Mouse (Mus musculus) lung, adult 2 months (tissue): Measurements from ENCODE around the gene Gpc1. TPM values are rescaled to one million over a fixed set of nuclear protein-coding genes. Genes with fewer than 3 reads are reported as not detected.
A peak's percentile ranks its signal among the peaks of the same experiment; 100 is the strongest.

Experiments
- DNase-seq: peaks from one replicate; pipeline ENCODE4 v3.0.0; 2022
- H3K4me1 ChIP-seq: fragments of 200-500 bp; 2 replicates; pipeline ENCODE4 v1.6.1; 2011; ENCODE audit warnings: low read length; ENCODE audit not compliant: control insufficient read depth, insufficient read depth
- H3K4me3 ChIP-seq: fragments of 200-500 bp; replicated peaks from 2 replicates; pipeline ENCODE3; 2011; ENCODE audit warnings: low read depth, mild to moderate bottlenecking, control low read depth, low read length; ENCODE audit errors: extremely low read depth
- CTCF ChIP-seq: fragments of 200-500 bp; IDR thresholded peaks from 2 replicates; pipeline ENCODE4 v1.5.1; 2011; ENCODE audit warnings: mild to moderate bottlenecking, low read length, control low read depth; ENCODE audit not compliant: insufficient read depth
- POLR2A ChIP-seq: fragments of 200-500 bp; IDR thresholded peaks from 2 replicates; pipeline ENCODE4 v1.6.1; 2011; ENCODE audit warnings: low read depth, mild to moderate bottlenecking, control low read depth, low read length, borderline replicate concordance; ENCODE audit errors: extremely low read depth
- WGBS: fragments of 180-500 bp; shearing (Covaris S2); methylation state at CpG from one replicate; pipeline ENCODE4 v1.1.7; 2018; 5-methylcytosine and 5-hydroxymethylcytosine counted together
- polyA plus RNA-seq: library from polyadenylated mRNA; depleted of rRNA; stranded (reverse); fragments of >200 nt; gene quantifications from 2 replicates; pipeline ENCODE4 v1.2.3, GENCODE M21; 2012

The Gpc1 gene
- polyA plus RNA-seq, 1 experiment: 23.6 TPM

DNA sequence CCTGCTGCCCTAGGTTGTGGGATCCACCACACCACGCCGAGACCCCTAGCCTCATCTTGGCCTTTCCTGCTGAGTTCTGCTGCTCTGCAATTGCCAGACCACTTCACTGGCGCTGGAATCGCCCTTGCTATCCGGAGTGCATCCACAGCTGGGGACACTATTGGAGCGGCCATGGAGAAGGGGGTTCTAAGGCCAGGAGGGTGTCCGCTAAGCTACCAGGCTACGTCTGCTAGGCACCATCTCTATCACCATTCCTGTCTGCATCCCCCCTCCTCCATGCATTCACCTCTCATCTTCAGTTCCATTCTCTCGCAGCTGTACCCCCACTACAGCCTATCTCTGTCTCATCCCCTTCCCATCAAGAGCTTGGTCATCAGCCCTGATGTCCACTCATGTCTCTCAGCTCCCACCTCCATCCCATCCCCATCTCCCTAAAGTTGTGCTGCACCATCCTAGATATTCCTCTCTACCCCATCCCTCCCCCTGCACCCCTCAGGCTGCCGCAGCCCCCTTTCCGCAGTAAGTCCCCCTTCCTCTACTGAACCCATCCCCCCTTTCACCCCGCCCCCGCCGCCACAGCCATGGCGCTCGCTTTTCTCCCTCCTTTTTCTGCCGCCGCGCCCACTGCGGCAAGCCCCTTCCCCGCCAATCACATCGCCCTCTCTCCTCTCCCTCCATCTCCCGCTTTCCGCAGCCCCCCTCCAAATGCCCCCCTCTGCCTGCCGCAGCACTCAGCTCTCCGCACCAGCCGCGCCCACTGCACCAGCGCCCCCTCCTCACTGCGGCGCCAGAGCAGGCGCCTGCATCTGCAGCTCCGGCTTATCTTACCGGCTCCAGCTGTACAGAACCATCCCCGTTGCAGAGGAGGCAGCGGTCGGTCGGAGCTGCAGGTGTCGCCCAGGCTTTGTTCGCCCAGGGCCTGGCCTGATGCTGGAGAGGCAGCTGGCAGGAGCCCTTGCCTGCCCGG is 16.7 kb downstream of the Gpc1 start:
- 0 out of 2 replicates have a peak, but pooled peaks cover 2% of the 10 kb centered on the region for H3K4me1 ChIP-seq
- no peak overlapping the region for H3K4me3 ChIP-seq
- DNase-seq: no peak
- TF ChIP-seq POLR2A: no peak
- TF ChIP-seq CTCF: no peak
- WGBS: 23% methylated on average over 41 of the region's 41 CpGs

DNA sequence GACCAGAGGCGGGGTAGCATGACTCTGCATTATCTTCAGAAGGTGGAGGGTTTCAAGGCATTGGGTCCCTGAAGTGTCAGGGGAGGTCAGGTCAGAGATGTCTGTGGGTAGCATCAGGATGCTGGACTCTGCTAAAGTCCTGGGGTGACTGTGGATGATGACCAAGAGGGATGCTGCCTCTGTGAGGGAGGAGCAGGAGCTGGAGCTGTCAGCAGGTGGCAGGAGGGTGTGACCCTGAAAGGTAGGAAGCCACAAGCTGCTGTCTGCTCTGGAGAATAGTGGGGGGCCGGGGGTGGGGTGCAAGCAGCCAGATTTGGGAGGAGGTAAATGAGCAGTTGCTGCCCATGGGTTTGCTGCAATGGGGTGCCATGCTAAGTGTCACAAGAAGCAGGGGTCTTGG is 18.0 kb downstream of the Gpc1 start:
- 70% methylated on average over 2 of the region's 2 CpGs for WGBS
- no peak for DNase-seq
- Histone ChIP-seq H3K4me1 (0 out of 2 replicates have a peak, but pooled peaks cover 2% of the 10 kb centered on the region), H3K4me3 (no peak overlapping the region)
- TF ChIP-seq CTCF (0 out of 2 replicates have a peak, but pooled peaks have one; percentile 4), POLR2A (no peak)

DNA sequence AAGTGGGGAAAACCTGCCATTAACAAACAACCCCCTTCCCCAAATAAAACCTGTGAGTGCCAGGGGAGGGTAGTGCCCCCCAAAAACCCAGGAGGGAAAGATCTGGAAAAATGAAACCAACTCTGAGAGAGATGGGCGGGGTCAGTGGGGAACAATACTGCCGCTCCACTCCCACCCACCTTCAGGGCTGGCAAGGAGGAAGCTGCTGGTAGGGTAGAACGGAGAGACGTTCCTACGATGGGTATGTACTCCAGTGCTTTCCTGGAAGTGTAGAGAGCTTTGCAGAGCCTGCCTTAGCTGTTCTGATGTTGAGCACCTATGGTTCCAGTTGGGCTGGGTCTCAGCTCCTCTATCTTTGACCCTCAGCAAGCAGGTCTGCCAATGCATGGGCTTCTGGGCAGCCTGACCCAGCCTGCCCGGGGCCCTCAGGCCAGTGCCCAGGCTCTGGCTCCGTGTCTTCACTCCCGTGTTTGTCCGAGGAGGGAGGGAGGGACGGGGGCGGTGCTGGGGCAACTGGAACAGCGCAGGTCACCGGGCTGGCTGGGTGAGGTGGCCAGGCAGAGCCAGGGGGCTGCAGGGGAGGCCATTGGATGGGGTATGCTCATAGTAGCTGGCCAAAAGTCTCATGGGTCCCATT is 18.6 kb downstream of the Gpc1 start:
- Histone ChIP-seq H3K4me1 (0 out of 2 replicates have a peak, but pooled peaks cover 2% of the 10 kb centered on the region), H3K4me3 (peak overlapping the region; percentile 4)
- TF ChIP-seq POLR2A: no peak
- TF ChIP-seq CTCF: no peak
- no peak for DNase-seq
- WGBS: 45% methylated on average over 13 of the region's 13 CpGs

- 92% methylated on average over 2 of the region's 2 CpGs for WGBS
- DNase-seq: no peak
- TF ChIP-seq CTCF (no peak), POLR2A (no peak)
Observed at GRCm38 (mm10) chr1:92852450-92852849, 21.0 kb downstream of the Gpc1 start.

GRCm38 (mm10) chr1:92861503-92861902 is 30.1 kb downstream of the Gpc1 start:
- H3K4me3 ChIP-seq: no peak overlapping the region
- TF ChIP-seq CTCF (no peak), POLR2A (no peak)
- WGBS: 69% methylated on average over 6 of the region's 6 CpGs
- no peak for DNase-seq
- no peaks in the 10 kb centered on the region for H3K4me1 ChIP-seq

More at GRCm38 (mm10) chr1:92852450-92852849, 21.0 kb downstream of the Gpc1 start:
- Histone ChIP-seq H3K4me1 (0 out of 2 replicates have a peak, but pooled peaks cover 2% of the 10 kb centered on the region), H3K4me3 (no peak overlapping the region)

DNA sequence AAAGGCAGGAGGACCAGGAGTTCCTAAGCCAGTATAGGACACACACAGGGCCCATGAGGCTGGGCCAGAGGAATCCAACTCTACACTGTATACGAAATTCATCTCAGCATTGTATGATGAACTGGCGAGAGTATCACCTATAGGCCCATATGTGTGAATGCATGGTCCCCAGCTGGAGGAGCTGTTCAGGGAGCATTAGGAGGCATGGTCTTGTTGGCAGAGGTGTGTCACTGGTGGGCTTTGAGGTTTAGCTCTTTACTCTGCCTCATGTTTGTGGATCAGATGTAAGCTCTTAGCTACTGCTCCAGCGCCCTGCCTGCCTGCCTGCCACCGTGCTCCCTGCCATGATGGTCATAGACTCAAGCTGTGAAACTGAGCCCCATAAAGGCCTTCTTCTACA is 31.8 kb downstream of the Gpc1 start:
- Histone ChIP-seq H3K4me1 (no peaks in the 10 kb centered on the region), H3K4me3 (no peak overlapping the region)
- WGBS: 76% methylated on average over 4 of the region's 4 CpGs
- TF ChIP-seq POLR2A: no peak
- TF ChIP-seq CTCF: no peak
- DNase-seq: no peak

GRCm38 (mm10) chr1:92866170-92866569 is 34.7 kb downstream of the Gpc1 start:
- H3K4me1 ChIP-seq: no peaks in the 10 kb centered on the region
- TF ChIP-seq CTCF: no peak
- TF ChIP-seq POLR2A: no peak
- DNase-seq: no peak
- WGBS: 51% methylated on average over 2 of the region's 2 CpGs
- no peak overlapping the region for H3K4me3 ChIP-seq

- TF ChIP-seq CTCF: no peak
- TF ChIP-seq POLR2A: no peak
- DNase-seq: no peak
- no peaks in the 10 kb centered on the region for H3K4me1 ChIP-seq
- WGBS: 66% methylated on average over 2 of the region's 2 CpGs
- H3K4me3 ChIP-seq: no peak overlapping the region
Observed at GRCm38 (mm10) chr1:92869985-92870384, 38.5 kb downstream of the Gpc1 start.

DNA sequence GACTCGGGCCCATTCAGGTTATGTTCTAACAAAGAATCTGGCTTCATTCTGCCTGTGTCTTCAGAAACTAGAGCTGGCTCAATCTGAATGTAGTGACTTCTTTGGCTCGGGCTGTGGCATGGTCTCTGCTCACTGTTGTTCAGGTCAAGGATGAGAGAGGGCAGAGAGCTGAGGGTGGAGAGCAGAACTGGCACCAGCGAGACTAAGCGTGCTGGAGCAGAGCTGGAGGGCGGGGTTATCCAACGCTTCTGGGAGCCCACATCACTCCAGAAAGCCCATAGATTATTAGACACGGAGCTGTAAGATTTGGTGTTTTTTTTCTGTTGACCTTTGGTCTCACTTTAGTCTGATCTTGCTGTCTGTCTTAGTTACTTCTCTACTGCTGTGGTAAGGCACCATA is 41.2 kb downstream of the Gpc1 start:
- Histone ChIP-seq H3K4me1 (no peaks in the 10 kb centered on the region), H3K4me3 (no peak overlapping the region)
- no peak for DNase-seq
- TF ChIP-seq CTCF (no peak), POLR2A (no peak)
- 79% methylated on average over 7 of the region's 7 CpGs for WGBS

DNA sequence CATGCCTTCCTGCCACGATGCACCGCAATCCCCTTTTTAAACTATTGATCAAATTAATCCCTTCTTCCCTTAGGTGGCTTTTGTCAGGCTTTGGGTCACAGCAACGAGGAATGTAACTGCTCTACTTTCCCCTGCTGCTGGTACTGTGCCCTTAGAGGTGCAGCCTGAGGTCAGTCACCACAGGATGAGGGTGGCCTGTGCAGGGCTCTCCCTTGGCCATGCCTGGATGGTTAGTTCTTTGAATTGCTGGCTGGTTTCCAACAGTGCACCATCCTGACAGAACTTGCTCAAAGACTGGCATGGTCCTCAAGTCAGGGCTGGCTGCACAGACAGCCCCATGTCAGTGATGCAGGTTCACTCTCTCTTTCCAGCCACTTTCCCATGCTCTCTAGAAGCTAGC is 42.6 kb downstream of the Gpc1 start:
- TF ChIP-seq POLR2A (no peak), CTCF (no peak)
- H3K4me1 ChIP-seq: no peaks in the 10 kb centered on the region
- H3K4me3 ChIP-seq: no peak overlapping the region
- DNase-seq: no peak
- 81% methylated on average over 3 of the region's 3 CpGs for WGBS
